Mouse (Mus musculus): Measurements from ENCODE around the gene Rhoa. TPM values are rescaled to one million over a fixed set of nuclear protein-coding genes. Genes with fewer than 3 reads are reported as not detected.
A peak's percentile ranks its signal among the peaks of the same experiment; 100 is the strongest.

Gene Rhoa
- polyA plus RNA-seq, 1 experiment from 2014 or later = 370 TPM

DNA sequence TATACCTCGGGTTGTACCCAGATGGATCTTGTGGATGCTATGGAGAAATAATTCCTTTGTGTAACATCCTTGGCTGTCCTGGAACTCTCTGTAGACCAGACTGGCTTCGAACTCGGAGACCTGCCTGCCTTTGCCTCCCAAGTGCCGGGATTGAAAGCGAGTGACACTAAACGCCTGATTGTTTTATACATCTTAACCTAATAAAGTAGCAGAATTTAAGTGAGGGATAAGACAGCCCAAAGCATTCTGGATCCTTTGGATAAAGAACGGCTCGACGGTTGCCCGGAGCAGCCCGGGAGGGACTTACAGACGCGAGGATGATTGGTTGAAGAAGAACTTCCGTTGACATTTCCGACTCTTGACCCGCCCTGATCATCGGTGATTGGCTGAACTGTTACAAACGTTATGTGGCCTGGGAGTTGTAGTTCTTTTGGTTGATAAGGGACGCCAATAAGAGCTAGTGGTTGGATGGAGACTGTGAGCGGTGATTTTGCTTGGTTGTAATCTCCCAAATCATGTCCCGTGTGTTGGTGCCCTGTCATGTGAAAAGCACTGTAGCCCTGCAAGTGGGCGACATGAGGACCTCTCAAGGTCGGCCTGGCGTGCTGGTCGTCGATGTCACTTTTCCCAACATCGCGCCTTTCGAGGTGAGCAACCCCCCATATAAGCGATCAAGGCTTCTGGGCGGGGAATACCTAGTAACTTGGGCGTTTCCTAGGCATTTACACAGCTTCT is 15.7 kb upstream of the Rhoa start, which contains the start of gene Nicn1:
TSS of gene Nicn1 (plus strand) at position 414 of the 735 bp plus-strand sequence.
- no peaks in the 10 kb centered on the region; the same call in 1 of the 2 replicates for H3K4me1 ChIP-seq (replicated peaks; ENCODE audit: control insufficient read depth, insufficient read depth)
- under 1% methylated on average over 32 of the region's 32 CpGs for whole genome bisulfite sequencing
- H3K27me3 ChIP-seq (ENCODE audit: control insufficient read depth, insufficient read depth, low read length) = no peaks in the 10 kb centered on the region
- peak; percentile 92 for DNase-seq (ENCODE audit: low spot score)
- no peak for TF ChIP-seq EP300 (optimal IDR thresholded peaks at IDR 0.05)
- no peak for TF ChIP-seq CTCF (IDR thresholded peaks at IDR 0.05; ENCODE audit: low read depth)
- no peaks in the 10 kb centered on the region for H3K9me3 ChIP-seq (ENCODE audit: control insufficient read depth, low read length)
- H3K36me3 ChIP-seq (ENCODE audit: control insufficient read depth, insufficient read depth, low read length) = no peaks in the 10 kb centered on the region
- peak; percentile 97 for ATAC-seq (ENCODE audit: low FRiP score, low TSS enrichment)
- H3K27ac ChIP-seq (replicated peaks) = peak within 1 kb of the TSS; percentile 78
- H3K9ac ChIP-seq (ENCODE audit: low read length) = peak within 1 kb of the TSS; percentile 54
- H3K4me2 ChIP-seq (replicated peaks; ENCODE audit: low read depth) = peak within 1 kb of the TSS; percentile 58
- peak within 1 kb of the TSS; percentile 53 for H3K4me3 ChIP-seq (ENCODE audit: low read depth, low read length)

DNA sequence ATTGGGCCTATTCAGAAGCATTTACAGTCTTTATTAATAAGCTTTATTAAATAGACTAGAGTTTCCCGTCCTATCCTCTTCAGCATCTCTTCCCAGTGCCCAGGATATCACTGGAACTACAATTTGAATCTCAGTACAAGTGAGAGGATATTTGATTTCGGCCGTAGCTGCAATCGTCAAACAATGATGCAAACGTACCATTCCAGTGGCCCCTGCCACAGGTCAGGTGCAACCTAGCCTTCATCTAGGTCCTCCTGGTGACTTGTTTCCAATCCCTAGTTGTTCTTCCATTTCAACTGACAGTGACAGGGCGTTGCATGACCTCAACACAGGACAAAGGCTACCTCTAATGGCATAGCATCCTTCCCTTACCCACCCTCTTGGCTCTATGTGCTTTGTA is 15.2 kb upstream of the Rhoa start:
- Histone ChIP-seq H3K27me3 (ENCODE audit: control insufficient read depth, insufficient read depth, low read length) (no peaks in the 10 kb centered on the region), H3K27ac (replicated peaks) (peak overlapping the region; percentile 63), H3K4me1 (replicated peaks; ENCODE audit: control insufficient read depth, insufficient read depth) (no peaks in the 10 kb centered on the region; the same call in 1 of the 2 replicates), H3K9me3 (ENCODE audit: control insufficient read depth, low read length) (no peaks in the 10 kb centered on the region), H3K36me3 (ENCODE audit: control insufficient read depth, insufficient read depth, low read length) (no peaks in the 10 kb centered on the region), H3K4me2 (replicated peaks; ENCODE audit: low read depth) (peak overlapping the region; percentile 58), H3K4me3 (ENCODE audit: low read depth, low read length) (peak overlapping the region; percentile 53), H3K9ac (ENCODE audit: low read length) (peak overlapping the region; percentile 32; the same call in 1 of the 2 replicates)
- 38% methylated on average over 6 of the region's 6 CpGs for WGBS
- DNase-seq (ENCODE audit: low spot score) = no peak
- ATAC-seq (ENCODE audit: low FRiP score, low TSS enrichment) = no peak
- TF ChIP-seq CTCF (IDR thresholded peaks at IDR 0.05; ENCODE audit: low read depth) = no peak
- no peak for TF ChIP-seq EP300 (optimal IDR thresholded peaks at IDR 0.05)

GRCm38 (mm10) chr9:108296453-108297355 is 9.2 kb upstream of the Rhoa start, which contains the start of gene Amt:
Amt (plus strand) TSS chr9:108296853.
- no peak within 1 kb of the TSS for H3K4me3 ChIP-seq (ENCODE audit: low read depth, low read length)
- no peaks in the 10 kb centered on the region for H3K4me1 ChIP-seq (replicated peaks; ENCODE audit: control insufficient read depth, insufficient read depth)
- no peaks in the 10 kb centered on the region for H3K9me3 ChIP-seq (ENCODE audit: control insufficient read depth, low read length)
- WGBS = 27% methylated on average over 18 of the region's 18 CpGs
- TF ChIP-seq CTCF (IDR thresholded peaks at IDR 0.05; ENCODE audit: low read depth) = no peak
- peak within 1 kb of the TSS; percentile 32; the same call in 1 of the 2 replicates for H3K4me2 ChIP-seq (replicated peaks; ENCODE audit: low read depth)
- ATAC-seq (ENCODE audit: low FRiP score, low TSS enrichment) (peak; percentile 77), DNase-seq (ENCODE audit: low spot score) (peak; percentile 73)
- no peaks in the 10 kb centered on the region for H3K27me3 ChIP-seq (ENCODE audit: control insufficient read depth, insufficient read depth, low read length)
- peak within 1 kb of the TSS; percentile 63; the same call in 1 of the 2 replicates for H3K27ac ChIP-seq (replicated peaks)
- 0 out of 2 replicates have a peak within 1 kb of the TSS, but pooled peaks have one; percentile 8 for H3K9ac ChIP-seq (ENCODE audit: low read length)
- H3K36me3 ChIP-seq (ENCODE audit: control insufficient read depth, insufficient read depth, low read length) = peaks cover 3% of the 10 kb centered on the region; the same call in 1 of the 2 replicates

DNA sequence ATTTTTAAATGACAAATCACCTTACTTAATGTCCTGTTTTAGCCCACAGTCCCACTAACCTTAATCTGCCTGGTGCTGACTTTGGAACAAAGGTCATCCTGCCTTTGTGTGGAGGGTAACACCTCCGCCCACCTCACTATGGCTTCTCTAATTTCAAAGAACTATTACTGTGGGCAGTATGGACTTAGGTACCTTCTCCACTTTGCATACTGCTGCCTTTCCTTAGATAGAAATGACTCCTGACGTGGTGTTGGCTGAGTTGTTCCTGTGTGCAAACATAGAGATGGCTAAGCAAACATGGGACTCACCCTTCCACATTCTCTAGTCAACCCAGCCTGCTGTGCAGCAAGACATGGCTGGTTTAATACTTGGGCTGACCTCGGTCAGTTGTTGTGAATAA is 4.1 kb upstream of the Rhoa start:
- H3K9me3 ChIP-seq (ENCODE audit: control insufficient read depth, low read length) = no peaks in the 10 kb centered on the region
- TF ChIP-seq EP300 (optimal IDR thresholded peaks at IDR 0.05) = no peak
- no peak for TF ChIP-seq CTCF (IDR thresholded peaks at IDR 0.05; ENCODE audit: low read depth)
- H3K27me3 ChIP-seq (ENCODE audit: control insufficient read depth, insufficient read depth, low read length) = no peaks in the 10 kb centered on the region
- H3K27ac ChIP-seq (replicated peaks) = peak overlapping the region; percentile 61
- no peak overlapping the region for H3K4me2 ChIP-seq (replicated peaks; ENCODE audit: low read depth)
- no peak overlapping the region for H3K9ac ChIP-seq (ENCODE audit: low read length)
- peaks cover 5% of the 10 kb centered on the region for H3K4me1 ChIP-seq (replicated peaks; ENCODE audit: control insufficient read depth, insufficient read depth)
- WGBS = 57% methylated on average over 3 of the region's 3 CpGs
- DNase-seq (ENCODE audit: low spot score) (peak; percentile 72), ATAC-seq (ENCODE audit: low FRiP score, low TSS enrichment) (peak; percentile 40)
- peaks cover 4% of the 10 kb centered on the region; the same call in 1 of the 2 replicates for H3K36me3 ChIP-seq (ENCODE audit: control insufficient read depth, insufficient read depth, low read length)
- H3K4me3 ChIP-seq (ENCODE audit: low read depth, low read length) = no peak overlapping the region

GRCm38 (mm10) chr9:108304716-108305115 is 1.2 kb upstream of the Rhoa start:
- WGBS = 62% methylated on average over 4 of the region's 4 CpGs
- Histone ChIP-seq H3K36me3 (ENCODE audit: control insufficient read depth, insufficient read depth, low read length) (peaks cover 4% of the 10 kb centered on the region; the same call in 1 of the 2 replicates), H3K4me1 (replicated peaks; ENCODE audit: control insufficient read depth, insufficient read depth) (peaks cover 7% of the 10 kb centered on the region), H3K4me3 (ENCODE audit: low read depth, low read length) (peak overlapping the region; percentile 94; the same call in 1 of the 2 replicates), H3K9me3 (ENCODE audit: control insufficient read depth, low read length) (no peaks in the 10 kb centered on the region), H3K27ac (replicated peaks) (peak overlapping the region; percentile 97), H3K4me2 (replicated peaks; ENCODE audit: low read depth) (peak overlapping the region; percentile 89), H3K9ac (ENCODE audit: low read length) (peak overlapping the region; percentile 93), H3K27me3 (ENCODE audit: control insufficient read depth, insufficient read depth, low read length) (no peaks in the 10 kb centered on the region)
- DNase-seq (ENCODE audit: low spot score) = no peak
- no peak for ATAC-seq (ENCODE audit: low FRiP score, low TSS enrichment)
- TF ChIP-seq EP300 (optimal IDR thresholded peaks at IDR 0.05) (no peak), CTCF (IDR thresholded peaks at IDR 0.05; ENCODE audit: low read depth) (no peak)

Measured in stomach, postnatal 0 days (tissue).